Mouse (Mus musculus) heart, postnatal 0 days (tissue): Measurements from ENCODE around the gene 1110059E24Rik.

ENCODE experiments used
- CTCF ChIP-seq: IDR thresholded peaks from 2 replicates; pipeline ENCODE4 v1.5.1; 2016; ENCODE audit warnings: antibody characterized with exemption, control low read depth, low read depth
- EP300 ChIP-seq: IDR thresholded peaks from 2 replicates; pipeline ENCODE4 v1.6.1; 2016; ENCODE audit warnings: antibody characterized with exemption, low read depth

GRCm38 (mm10) chr19:21549713-21550112 is 103.1 kb downstream of the 1110059E24Rik start:
- TF ChIP-seq CTCF (no peak), EP300 (no peak)
